Mouse (Mus musculus) heart, embryonic 15.5 days (tissue): ENCODE results near the gene Klhdc8b. TPM values are rescaled to one million over a fixed set of nuclear protein-coding genes. Genes with fewer than 3 reads are reported as not detected.

Experiments used
- ATAC-seq: fragments of 200-750 bp; cut with Nextera tagmentation; replicated peaks from 2 replicates; pipeline ENCODE4 v1.8.0; 2017; ENCODE audit warnings: low read depth, moderate TSS enrichment; ENCODE audit not compliant: insufficient number of reproducible peaks, insufficient read depth, low FRiP score
- H3K27ac ChIP-seq: fragments of 300-500 bp; sonication (generic); 2 replicates; pipeline ENCODE4 v1.5.1; 2015; ENCODE audit warnings: mild to moderate bottlenecking, inconsistent platforms
- H3K27me3 ChIP-seq: fragments of 300-500 bp; sonication (generic); 2 replicates; pipeline ENCODE4 v1.6.1; 2015; ENCODE audit warnings: inconsistent platforms
- H3K36me3 ChIP-seq: fragments of 300-500 bp; sonication (generic); 2 replicates; pipeline ENCODE4 v1.6.1; 2015; ENCODE audit warnings: mild to moderate bottlenecking, inconsistent platforms
- H3K4me1 ChIP-seq: fragments of 300-500 bp; sonication (generic); replicated peaks from 2 replicates; pipeline ENCODE4 v1.6.1; 2015; ENCODE audit warnings: inconsistent platforms
- H3K4me2 ChIP-seq: fragments of 300-500 bp; sonication (generic); 2 replicates; pipeline ENCODE4 v1.6.1; 2015; ENCODE audit warnings: inconsistent platforms, mild to moderate bottlenecking, moderate library complexity
- H3K4me3 ChIP-seq: fragments of 300-500 bp; sonication (generic); 2 replicates; pipeline ENCODE4 v1.5.1; 2015; ENCODE audit warnings: mild to moderate bottlenecking, inconsistent platforms
- H3K9ac ChIP-seq: fragments of 300-500 bp; sonication (generic); 2 replicates; pipeline ENCODE4 v1.6.1; 2015; ENCODE audit warnings: mild to moderate bottlenecking, inconsistent platforms
- H3K9me3 ChIP-seq: fragments of 300-500 bp; sonication (generic); replicated peaks from 2 replicates; pipeline ENCODE4 v1.6.1; 2016; ENCODE audit warnings: inconsistent platforms
- WGBS: fragments of 180-500 bp; shearing (Covaris S2); methylation state at CpG from one replicate; pipeline ENCODE4 v1.1.7; 2015; ENCODE audit warnings: mixed read lengths; 5-methylcytosine and 5-hydroxymethylcytosine counted together
- polyA plus RNA-seq: library from polyadenylated mRNA; unstranded; fragments of >200 nt; fragmentation: Nextera tagmentation; extraction: Ambion mirVana; gene quantifications from 2 replicates; pipeline ENCODE4 v1.2.1, GENCODE M21; 2015

The Klhdc8b gene
- polyA plus RNA-seq, result 95.7 and 103 TPM in 2 replicates

DNA sequence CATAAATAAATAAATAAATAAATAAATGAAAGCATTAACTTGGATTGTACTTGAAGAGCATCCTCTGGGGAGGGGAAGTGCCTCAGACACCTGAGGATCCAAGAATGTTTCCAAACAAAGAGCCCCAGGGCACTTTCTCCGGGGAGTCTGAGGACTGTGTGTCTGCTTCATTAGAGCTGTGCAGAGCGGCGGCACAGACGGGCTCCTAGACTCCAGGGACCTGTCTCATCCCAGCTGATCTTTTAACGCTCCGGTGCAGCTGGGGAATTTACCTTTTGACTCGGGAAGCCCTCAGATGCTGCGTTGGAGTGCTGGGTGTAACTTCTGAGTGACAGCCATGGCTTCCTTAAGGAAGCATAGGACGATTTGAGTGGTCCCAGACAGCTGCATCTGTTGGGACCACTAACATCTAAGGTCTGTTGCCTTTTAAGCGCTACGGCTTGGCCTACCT is at the start of gene Klhdc8b:
TSS of gene Klhdc8b (minus strand) at position 401 of the 451 bp plus-strand sequence.
- Histone ChIP-seq H3K4me2 (peak within 1 kb of the TSS; percentile 76), H3K4me1 (peaks cover 21% of the 10 kb centered on the region), H3K27ac (peak within 1 kb of the TSS; percentile 93), H3K36me3 (peaks cover 32% of the 10 kb centered on the region), H3K9me3 (no peaks in the 10 kb centered on the region), H3K9ac (peak within 1 kb of the TSS; percentile 94), H3K4me3 (peak within 1 kb of the TSS; percentile 87), H3K27me3 (no peaks in the 10 kb centered on the region)
- no peak for ATAC-seq
- 21% methylated on average over 11 of the region's 11 CpGs for WGBS

DNA sequence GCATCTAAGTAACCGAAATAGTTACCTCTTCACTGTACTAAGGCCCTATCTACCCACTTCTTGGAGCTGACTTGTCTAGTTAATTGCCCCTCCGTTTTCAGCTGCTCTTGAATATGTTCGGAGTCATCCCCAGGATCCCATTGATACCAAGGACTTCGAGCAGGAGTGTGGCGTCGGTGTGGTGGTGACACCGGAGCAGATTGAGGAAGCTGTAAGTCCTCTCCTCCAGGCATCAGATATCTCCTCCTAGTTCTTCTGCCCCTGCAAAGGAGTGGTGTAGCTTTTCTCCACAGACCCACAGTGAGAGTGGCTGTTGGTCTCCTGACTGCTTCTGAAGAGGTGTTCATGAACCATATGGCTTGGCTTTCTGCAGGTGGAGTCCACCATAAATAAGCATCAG is 47.4 kb upstream of the Klhdc8b start:
- H3K9ac ChIP-seq, result peak overlapping the region; percentile 77
- no peak overlapping the region for H3K27ac ChIP-seq
- H3K27me3 ChIP-seq, result no peaks in the 10 kb centered on the region
- H3K36me3 ChIP-seq, result peaks cover 41% of the 10 kb centered on the region
- H3K4me2 ChIP-seq, result peak overlapping the region; percentile 81
- 76% methylated on average over 7 of the region's 7 CpGs for whole genome bisulfite sequencing
- no peaks in the 10 kb centered on the region for H3K9me3 ChIP-seq
- ATAC-seq, result no peak
- H3K4me1 ChIP-seq, result peaks cover 13% of the 10 kb centered on the region
- peak overlapping the region; percentile 76 for H3K4me3 ChIP-seq

DNA sequence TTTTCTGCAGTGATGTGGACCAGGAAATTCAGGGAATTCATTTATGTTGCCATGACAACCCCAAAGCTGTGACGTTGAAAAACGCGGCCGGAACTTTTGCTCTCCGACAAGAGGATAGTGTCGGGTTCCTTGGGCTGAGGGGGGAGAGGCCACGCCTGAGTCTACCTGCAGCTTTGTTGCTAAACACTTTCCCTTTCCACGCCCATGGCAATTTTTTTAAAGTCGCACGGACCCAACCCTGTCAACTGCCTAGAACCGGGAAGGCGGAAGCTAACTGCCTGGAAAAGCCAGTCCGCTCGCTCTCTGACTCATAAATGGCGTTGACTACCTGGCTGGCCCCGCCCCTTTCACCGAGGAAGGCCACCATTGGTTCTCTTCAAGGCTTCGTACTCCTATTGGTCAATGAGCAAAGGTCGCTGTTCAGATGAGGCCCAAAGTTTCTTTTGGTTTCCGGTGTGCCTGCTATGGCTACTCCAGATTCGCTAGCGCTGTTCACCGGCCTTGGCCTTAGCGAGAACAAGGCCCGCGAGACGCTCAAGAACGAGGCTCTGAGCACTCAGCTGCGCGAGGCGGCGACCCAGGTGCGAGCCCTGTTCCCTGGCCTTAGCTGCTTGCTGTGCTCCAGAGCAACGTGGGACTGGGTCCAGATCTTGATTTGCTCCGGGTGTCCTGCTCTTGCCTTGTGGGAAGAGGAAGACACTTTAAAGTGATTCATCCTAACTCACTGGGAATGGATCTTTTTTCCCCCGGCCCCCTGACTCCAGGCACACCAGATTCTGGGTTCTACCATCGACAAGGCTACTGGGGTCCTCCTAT is 46.4 kb upstream of the Klhdc8b start, which contains the start of gene Qars:
TSS of gene Qars (plus strand) at position 88 of the 816 bp plus-strand sequence.
- H3K27ac ChIP-seq, result peak within 1 kb of the TSS; percentile 86
- peaks cover 39% of the 10 kb centered on the region for H3K36me3 ChIP-seq
- H3K27me3 ChIP-seq, result no peaks in the 10 kb centered on the region
- H3K4me1 ChIP-seq, result peaks cover 13% of the 10 kb centered on the region
- H3K4me2 ChIP-seq, result peak within 1 kb of the TSS; percentile 81
- ATAC-seq, result peak; percentile 96
- H3K9ac ChIP-seq, result peak within 1 kb of the TSS; percentile 77
- H3K4me3 ChIP-seq, result peak within 1 kb of the TSS; percentile 76
- WGBS, result under 1% methylated on average over 37 of the region's 37 CpGs
- no peaks in the 10 kb centered on the region for H3K9me3 ChIP-seq

DNA sequence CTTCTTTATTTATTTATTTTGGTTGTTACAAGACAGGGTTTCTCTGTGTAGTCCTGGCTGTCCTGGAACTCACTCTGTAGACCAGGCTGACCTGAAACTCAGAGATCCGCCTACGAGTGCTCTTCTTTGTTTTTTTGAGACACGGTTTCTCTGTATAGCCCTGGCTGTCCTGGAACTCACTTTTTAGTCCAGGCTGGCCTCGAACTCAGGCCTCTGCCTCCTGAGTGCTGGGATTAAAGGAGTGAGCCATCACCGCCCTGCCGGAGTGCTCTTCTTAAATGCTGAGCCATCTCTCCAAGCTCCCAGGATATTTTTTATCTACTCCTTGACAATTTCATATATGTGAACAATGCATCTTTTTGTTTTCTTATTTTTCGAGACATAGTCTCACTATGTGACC is 45.5 kb upstream of the Klhdc8b start:
- Histone ChIP-seq H3K27ac (no peak overlapping the region; the same call in 1 of the 2 replicates), H3K9me3 (no peaks in the 10 kb centered on the region), H3K9ac (no peak overlapping the region), H3K4me2 (peak overlapping the region; percentile 81), H3K4me3 (peak overlapping the region; percentile 76), H3K27me3 (no peaks in the 10 kb centered on the region), H3K4me1 (peaks cover 13% of the 10 kb centered on the region), H3K36me3 (peaks cover 37% of the 10 kb centered on the region)
- no peak for ATAC-seq
- 90% methylated on average over 7 of the region's 7 CpGs for WGBS

DNA sequence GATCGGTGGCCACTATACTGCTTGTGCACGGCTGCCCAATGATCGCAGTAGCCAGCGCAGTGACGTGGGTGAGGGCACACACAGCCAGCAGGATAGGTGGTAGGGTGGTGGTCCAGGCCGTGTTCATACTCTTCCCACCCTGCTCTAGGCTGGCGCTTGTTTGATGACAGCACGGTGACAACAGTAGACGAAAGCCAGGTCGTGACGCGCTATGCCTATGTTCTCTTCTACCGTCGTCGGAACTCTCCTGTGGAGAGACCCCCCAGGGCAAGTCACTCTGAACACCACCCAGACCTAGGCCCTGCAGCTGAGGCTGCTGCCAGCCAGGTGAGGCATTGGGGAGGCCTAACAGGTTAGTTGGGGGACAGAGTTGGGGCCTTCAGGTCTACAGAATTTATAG is 38.6 kb upstream of the Klhdc8b start:
- H3K9ac ChIP-seq, result no peak overlapping the region
- no peaks in the 10 kb centered on the region for H3K9me3 ChIP-seq
- H3K36me3 ChIP-seq, result peaks cover 84% of the 10 kb centered on the region
- ATAC-seq, result no peak
- H3K27ac ChIP-seq, result no peak overlapping the region
- H3K27me3 ChIP-seq, result no peaks in the 10 kb centered on the region
- H3K4me2 ChIP-seq, result no peak overlapping the region
- no peaks in the 10 kb centered on the region for H3K4me1 ChIP-seq
- WGBS, result 86% methylated on average over 15 of the region's 15 CpGs
- H3K4me3 ChIP-seq, result no peak overlapping the region

DNA sequence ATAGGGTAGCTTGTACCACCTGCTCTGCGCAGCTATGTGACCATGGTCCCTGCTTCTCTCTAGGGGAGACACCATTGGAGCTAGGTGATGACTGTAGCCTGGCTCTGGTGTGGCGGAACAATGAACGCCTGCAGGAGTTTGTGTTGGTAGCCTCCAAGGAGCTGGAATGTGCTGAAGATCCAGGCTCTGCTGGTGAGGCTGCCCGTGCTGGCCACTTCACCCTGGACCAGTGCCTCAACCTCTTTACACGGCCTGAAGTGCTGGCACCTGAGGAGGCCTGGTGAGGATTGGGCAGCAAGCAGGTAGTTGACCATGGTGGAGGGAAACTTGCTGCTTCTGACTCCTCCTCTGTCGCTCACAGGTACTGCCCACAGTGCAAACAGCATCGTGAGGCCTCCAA is 37.9 kb upstream of the Klhdc8b start:
- WGBS, result 93% methylated on average over 7 of the region's 7 CpGs
- Histone ChIP-seq H3K36me3 (peaks cover 91% of the 10 kb centered on the region), H3K9ac (no peak overlapping the region), H3K27me3 (no peaks in the 10 kb centered on the region), H3K4me1 (no peaks in the 10 kb centered on the region), H3K9me3 (no peaks in the 10 kb centered on the region), H3K4me3 (no peak overlapping the region), H3K4me2 (no peak overlapping the region), H3K27ac (no peak overlapping the region)
- no peak for ATAC-seq

DNA sequence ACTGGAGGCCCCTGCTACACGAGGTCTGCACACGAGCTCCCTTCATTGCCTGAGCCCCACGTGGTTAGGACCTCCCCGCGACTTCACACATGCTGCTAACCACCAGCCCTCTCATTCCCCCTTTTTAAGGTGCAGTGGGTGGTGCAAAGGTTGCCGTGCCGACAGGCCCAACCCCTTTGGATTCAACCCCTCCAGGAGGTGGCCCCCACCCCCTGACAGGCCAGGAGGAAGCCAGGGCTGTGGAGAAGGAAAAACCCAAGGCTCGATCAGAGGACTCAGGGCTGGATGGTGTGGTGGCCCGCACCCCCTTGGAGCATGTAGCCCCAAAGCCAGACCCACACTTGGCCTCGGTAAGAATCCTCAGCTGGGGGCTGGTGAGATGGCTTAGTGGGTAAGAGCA is 33.5 kb upstream of the Klhdc8b start:
- Histone ChIP-seq H3K27me3 (no peaks in the 10 kb centered on the region), H3K4me2 (no peak overlapping the region), H3K4me3 (no peak overlapping the region), H3K36me3 (peaks cover 79% of the 10 kb centered on the region), H3K9me3 (no peaks in the 10 kb centered on the region), H3K9ac (no peak overlapping the region), H3K4me1 (peaks cover 19% of the 10 kb centered on the region), H3K27ac (no peak overlapping the region)
- WGBS, result 82% methylated on average over 10 of the region's 10 CpGs
- no peak for ATAC-seq

DNA sequence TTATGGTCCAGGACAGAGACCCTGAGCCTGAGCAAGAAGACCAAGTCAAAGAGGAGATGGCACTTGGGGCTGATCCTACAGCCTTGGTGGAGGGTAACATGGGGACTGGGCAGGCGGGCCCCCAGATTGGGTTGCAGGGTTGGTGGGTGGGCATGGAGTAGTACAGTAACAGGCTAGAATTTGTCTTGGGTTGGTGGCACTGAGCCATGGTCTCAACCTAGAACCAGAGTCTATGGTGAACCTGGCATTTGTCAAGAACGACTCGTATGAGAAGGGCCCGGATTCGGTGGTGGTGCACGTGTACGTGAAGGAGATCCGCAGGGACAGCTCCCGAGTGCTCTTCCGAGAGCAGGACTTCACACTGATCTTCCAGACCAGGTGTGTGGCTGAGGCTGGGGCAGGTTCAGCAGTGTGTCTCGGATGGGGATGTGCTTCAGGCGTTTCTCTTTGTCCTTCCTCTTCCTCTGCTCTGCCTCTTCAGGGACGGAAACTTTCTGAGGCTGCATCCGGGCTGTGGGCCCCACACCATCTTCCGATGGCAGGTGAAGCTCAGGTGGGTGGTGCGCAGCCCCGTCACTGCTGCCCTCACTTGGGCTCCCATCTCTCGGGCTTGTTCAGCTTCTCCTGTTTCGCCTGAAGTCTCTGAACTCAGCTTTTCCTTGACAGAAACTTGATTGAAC is 32.9 kb upstream of the Klhdc8b start:
- WGBS, result 91% methylated on average over 19 of the region's 19 CpGs
- Histone ChIP-seq H3K4me1 (peaks cover 22% of the 10 kb centered on the region), H3K27ac (no peak overlapping the region), H3K9ac (no peak overlapping the region), H3K27me3 (no peaks in the 10 kb centered on the region), H3K36me3 (peaks cover 79% of the 10 kb centered on the region), H3K4me2 (no peak overlapping the region), H3K9me3 (no peaks in the 10 kb centered on the region), H3K4me3 (no peak overlapping the region)
- no peak for ATAC-seq

DNA sequence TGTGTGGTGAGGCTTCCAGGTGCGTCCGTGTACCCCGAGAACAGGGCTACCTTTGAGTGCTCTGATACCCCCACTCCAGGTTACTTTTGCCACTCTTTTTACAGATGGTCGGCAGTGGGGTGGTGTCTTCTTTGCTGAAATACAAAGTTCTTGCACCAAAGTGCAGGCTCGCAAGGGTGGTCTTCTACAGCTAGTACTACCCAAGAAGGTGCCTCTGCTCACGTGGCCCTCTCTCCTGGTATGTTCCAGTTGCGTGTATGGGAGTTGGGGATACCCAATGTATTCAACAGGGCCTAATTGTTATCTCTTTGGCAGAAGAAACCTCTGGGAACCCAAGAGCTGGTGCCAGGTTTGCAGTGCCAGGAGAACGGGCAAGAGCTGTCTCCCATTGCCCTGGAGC is 31.9 kb upstream of the Klhdc8b start:
- Histone ChIP-seq H3K36me3 (peaks cover 79% of the 10 kb centered on the region), H3K4me2 (no peak overlapping the region), H3K9ac (no peak overlapping the region), H3K27ac (no peak overlapping the region), H3K27me3 (no peaks in the 10 kb centered on the region), H3K4me1 (peaks cover 22% of the 10 kb centered on the region), H3K4me3 (no peak overlapping the region), H3K9me3 (no peaks in the 10 kb centered on the region)
- 96% methylated on average over 8 of the region's 8 CpGs for WGBS
- no peak for ATAC-seq

DNA sequence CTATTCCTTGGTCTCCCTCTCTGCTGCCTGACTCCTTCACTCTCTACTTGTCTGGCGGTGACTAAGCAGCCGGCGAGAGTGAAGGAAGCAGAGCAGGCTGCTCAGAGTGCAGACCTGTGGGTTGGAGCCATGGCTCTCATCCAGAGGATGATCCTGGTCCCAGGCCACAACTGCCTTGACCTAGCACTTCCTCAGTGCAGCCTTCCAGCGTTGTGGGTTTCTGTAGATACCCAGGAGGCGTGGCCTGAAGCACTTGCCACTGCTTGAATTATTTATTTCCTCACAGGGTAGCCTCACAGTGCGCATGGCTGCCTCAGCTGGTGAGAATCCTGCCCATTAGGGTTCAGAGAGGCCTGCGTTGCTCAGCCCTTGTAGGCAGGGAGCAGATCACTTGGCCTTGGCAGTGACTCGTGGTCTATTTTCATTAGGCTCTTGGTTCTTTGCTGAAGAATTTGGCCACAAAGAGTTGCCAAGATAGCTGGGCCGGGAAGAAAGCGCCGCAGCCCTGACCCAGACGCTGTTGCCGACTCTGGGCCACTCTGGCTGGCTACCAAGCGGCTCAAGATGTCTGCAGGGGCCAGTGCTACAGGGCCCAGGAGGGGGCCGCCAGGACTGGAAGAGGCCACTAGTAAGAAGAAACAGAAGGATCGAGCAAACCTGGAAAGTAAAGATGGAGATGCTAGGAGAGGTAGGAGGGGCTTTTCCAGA is 30.8 kb upstream of the Klhdc8b start:
- Histone ChIP-seq H3K9ac (peak overlapping the region; percentile 98), H3K9me3 (no peaks in the 10 kb centered on the region), H3K4me1 (peaks cover 22% of the 10 kb centered on the region), H3K36me3 (peaks cover 79% of the 10 kb centered on the region), H3K27ac (peak overlapping the region; percentile 99), H3K4me3 (peak overlapping the region; percentile 97), H3K4me2 (peak overlapping the region; percentile 74), H3K27me3 (no peaks in the 10 kb centered on the region)
- WGBS, result 73% methylated on average over 16 of the region's 16 CpGs
- no peak for ATAC-seq

DNA sequence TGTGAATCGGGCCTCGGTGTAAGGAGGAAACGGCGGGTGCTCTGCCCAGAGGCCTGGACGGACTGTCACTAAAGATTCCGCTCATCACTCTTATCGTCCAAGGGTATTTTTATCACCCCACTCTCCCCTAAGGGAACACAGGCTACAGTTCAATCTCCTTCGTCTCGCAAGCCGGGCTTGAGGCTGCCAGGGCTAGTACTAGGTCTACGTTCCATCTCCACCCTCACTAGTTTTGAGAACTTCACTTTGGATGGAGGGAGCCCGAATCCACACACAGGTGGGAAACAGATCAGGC is 29.9 kb upstream of the Klhdc8b start:
- Histone ChIP-seq H3K36me3 (peaks cover 79% of the 10 kb centered on the region), H3K4me2 (peak overlapping the region; percentile 74), H3K27me3 (no peaks in the 10 kb centered on the region), H3K4me1 (peaks cover 22% of the 10 kb centered on the region), H3K9me3 (no peaks in the 10 kb centered on the region), H3K27ac (peak overlapping the region; percentile 99), H3K9ac (peak overlapping the region; percentile 98), H3K4me3 (peak overlapping the region; percentile 97)
- WGBS, result 3% methylated on average over 12 of the region's 12 CpGs
- ATAC-seq, result peak; percentile 7; the same call in 1 of the 2 replicates
